Mouse (Mus musculus) retina, embryonic 14.5 days (tissue): ENCODE measurements around the gene Zfp800.

Experiments
- DNase-seq: peaks from one replicate; pipeline ENCODE4 v3.0.0-alpha.2; 2015; ENCODE audit warnings: low spot score

Zfp800 gene

GRCm38 (mm10) chr6:28309692-28310091 lies 88.1 kb downstream of the Zfp800 start:
- DNase-seq: peak; percentile 55

GRCm38 (mm10) chr6:28308929-28309328 lies 88.9 kb downstream of the Zfp800 start:
- DNase-seq: no peak

GRCm38 (mm10) chr6:28306702-28307101 lies 91.1 kb downstream of the Zfp800 start:
- no peak for DNase-seq

- DNase-seq: peak; percentile 5
Measured at GRCm38 (mm10) chr6:28296306-28296705, 101.5 kb downstream of the Zfp800 start.

- DNase-seq: peak; percentile 4
Measured at GRCm38 (mm10) chr6:28295581-28295980, 102.2 kb downstream of the Zfp800 start.

- no peak for DNase-seq
Measured at GRCm38 (mm10) chr6:28292810-28293209, 105.0 kb downstream of the Zfp800 start.

GRCm38 (mm10) chr6:28279886-28280285 lies 117.9 kb downstream of the Zfp800 start:
- DNase-seq: no peak

GRCm38 (mm10) chr6:28262198-28262621 lies 135.6 kb downstream of the Zfp800 start:
- DNase-seq: no peak

GRCm38 (mm10) chr6:28261307-28262197 lies 136.3 kb downstream of the Zfp800 start:
- DNase-seq: peak; percentile 87

- peak; percentile 49 for DNase-seq
Measured at GRCm38 (mm10) chr6:28260425-28261191, 137.2 kb downstream of the Zfp800 start.

- DNase-seq: no peak
Measured at GRCm38 (mm10) chr6:28259750-28260149, 138.1 kb downstream of the Zfp800 start.

GRCm38 (mm10) chr6:28258440-28258839 lies 139.4 kb downstream of the Zfp800 start:
- no peak for DNase-seq

- no peak for DNase-seq
Measured at GRCm38 (mm10) chr6:28257772-28258171, 140.0 kb downstream of the Zfp800 start.

GRCm38 (mm10) chr6:28252790-28253189 lies 145.0 kb downstream of the Zfp800 start:
- DNase-seq: no peak

- no peak for DNase-seq
Measured at GRCm38 (mm10) chr6:28248211-28248610, 149.6 kb downstream of the Zfp800 start.

GRCm38 (mm10) chr6:28232618-28233361 lies 165.0 kb downstream of the Zfp800 start:
- no peak for DNase-seq

- DNase-seq: no peak
Measured at GRCm38 (mm10) chr6:28228085-28228484, 169.7 kb downstream of the Zfp800 start.

- no peak for DNase-seq
Measured at GRCm38 (mm10) chr6:28221017-28221416, 176.8 kb downstream of the Zfp800 start.

GRCm38 (mm10) chr6:28218386-28218785 lies 179.4 kb downstream of the Zfp800 start:
- no peak for DNase-seq

- DNase-seq: peak; percentile 77
Measured at GRCm38 (mm10) chr6:28215268-28215954, 182.4 kb downstream of the Zfp800 start.

GRCm38 (mm10) chr6:28214658-28215267 lies 183.0 kb downstream of the Zfp800 start:
- peak; percentile 9 for DNase-seq
